Mouse (Mus musculus) cortical plate, adult 2 months (tissue): ENCODE measurements around the gene Wwp2. TPM values are rescaled to one million over a fixed set of nuclear protein-coding genes. Genes with fewer than 3 reads are reported as not detected.

ENCODE experiments used
- H3K27ac ChIP-seq: fragments of 200-500 bp; 2 replicates; pipeline ENCODE4 v1.5.1; 2012; ENCODE audit warnings: low read length, control low read depth, inconsistent platforms; ENCODE audit not compliant: insufficient read depth
- H3K4me1 ChIP-seq: fragments of 200-500 bp; 2 replicates; pipeline ENCODE4 v1.6.1; 2011; ENCODE audit warnings: low read length; ENCODE audit not compliant: control insufficient read depth, insufficient read depth
- H3K4me3 ChIP-seq: fragments of 200-500 bp; 2 replicates; pipeline ENCODE4 v1.5.1; 2011; ENCODE audit warnings: mild to moderate bottlenecking, low read length, control low read depth; ENCODE audit not compliant: insufficient read depth
- CTCF ChIP-seq: fragments of 200-500 bp; IDR thresholded peaks from 2 replicates; pipeline ENCODE4 v1.5.1; 2011; ENCODE audit warnings: mild to moderate bottlenecking, control low read depth, low read length; ENCODE audit not compliant: insufficient read depth; ENCODE audit errors: extremely low read depth
- POLR2A ChIP-seq: fragments of 200-500 bp; IDR thresholded peaks from 2 replicates; pipeline ENCODE4 v1.6.1; 2011; ENCODE audit warnings: mild to moderate bottlenecking, low read length, control low read depth; ENCODE audit not compliant: insufficient read depth; ENCODE audit errors: extremely low read depth
- polyA plus RNA-seq: library from polyadenylated mRNA; depleted of rRNA; stranded (reverse); fragments of >200 nt; gene quantifications from 2 replicates; pipeline ENCODE4 v1.2.3, GENCODE M21; 2012

The Wwp2 gene
- polyA plus RNA-seq, 1 experiment, result 24.2 TPM

DNA sequence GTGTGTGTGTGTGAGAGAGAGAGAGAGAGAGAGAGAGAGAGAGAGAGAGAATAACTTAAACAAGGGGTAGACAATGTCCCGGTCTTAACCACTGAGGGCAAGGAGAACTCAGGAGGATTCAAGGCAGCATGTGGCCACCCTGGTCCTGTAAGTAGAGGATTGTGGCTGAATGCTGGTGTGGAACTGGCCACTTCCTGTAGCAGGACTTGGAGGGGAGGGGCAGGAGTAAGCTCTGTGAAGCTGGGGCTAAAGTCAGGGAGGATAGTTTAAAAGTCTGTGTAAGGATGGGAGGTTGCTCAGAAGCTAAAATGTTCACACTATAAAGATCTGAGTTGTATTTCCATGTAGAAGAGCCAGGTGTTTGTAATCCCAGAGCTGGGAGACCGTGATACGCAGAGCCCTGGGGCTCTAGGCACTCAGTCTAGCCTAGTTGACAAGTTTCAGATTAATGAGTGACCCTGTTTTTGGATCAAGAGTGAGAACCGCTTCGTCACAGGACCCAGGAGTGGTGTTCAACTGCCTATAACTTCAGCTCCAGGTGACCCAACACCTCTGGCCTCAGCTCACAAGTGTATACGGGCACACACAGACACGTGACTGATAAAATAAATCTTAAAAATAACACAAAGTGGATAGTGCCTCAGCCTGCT, 135.4 kb downstream of the Wwp2 start:
- TF ChIP-seq CTCF (no peak), POLR2A (no peak)

DNA sequence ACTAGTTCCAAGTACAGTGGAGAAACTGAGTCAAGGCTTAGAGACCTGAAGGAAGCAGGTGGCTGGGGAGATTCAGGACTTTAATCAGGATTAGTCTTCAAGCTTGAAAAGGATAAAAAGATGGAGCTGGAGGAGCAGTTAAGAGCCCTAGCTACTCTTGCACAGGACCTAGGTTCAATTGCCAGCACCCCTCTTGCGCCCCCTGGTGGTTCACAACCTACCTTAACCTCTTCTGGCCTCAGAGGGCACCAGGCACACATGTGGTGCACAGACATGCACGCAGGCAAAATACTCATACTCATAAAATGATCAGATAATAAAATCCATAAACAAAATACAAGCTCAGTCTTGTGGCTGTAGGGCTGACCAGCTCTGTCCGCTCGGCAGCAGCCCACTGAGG, 136.3 kb downstream of the Wwp2 start:
- H3K4me3 ChIP-seq, result no peak overlapping the region
- TF ChIP-seq CTCF (peak; percentile 56; the same call in 1 of the 2 replicates), POLR2A (no peak)
- H3K27ac ChIP-seq, result no peak overlapping the region
- H3K4me1 ChIP-seq, result peaks cover 2% of the 10 kb centered on the region; the same call in 1 of the 2 replicates

More for the DNA sequence above, 135.4 kb downstream of the Wwp2 start:
- no peak overlapping the region for H3K4me3 ChIP-seq
- H3K27ac ChIP-seq, result no peak overlapping the region
- peaks cover 1% of the 10 kb centered on the region; the same call in 1 of the 2 replicates for H3K4me1 ChIP-seq

DNA sequence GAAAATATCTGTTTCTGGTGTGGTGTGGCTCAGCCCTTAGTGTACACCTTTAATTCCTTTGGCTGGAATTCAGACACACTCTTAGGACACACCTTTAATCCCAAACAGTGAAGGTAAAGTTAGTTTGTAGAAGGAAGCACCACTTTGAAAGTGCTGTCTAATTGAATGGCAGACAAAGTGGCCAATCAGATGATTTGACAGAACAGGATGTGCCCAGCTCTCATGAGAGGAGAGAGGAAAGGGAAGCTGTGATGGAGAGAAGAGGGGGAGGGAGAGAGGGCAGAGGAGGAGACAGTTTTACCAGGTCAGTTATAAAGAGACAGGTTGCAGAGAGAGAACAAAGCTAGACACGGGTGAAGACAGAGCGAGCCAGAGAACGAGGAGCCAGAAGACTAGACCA, 138.6 kb downstream of the Wwp2 start:
- H3K4me1 ChIP-seq, result peaks cover 2% of the 10 kb centered on the region; the same call in 1 of the 2 replicates
- TF ChIP-seq CTCF, result no peak
- TF ChIP-seq POLR2A, result no peak
- no peak overlapping the region for H3K4me3 ChIP-seq
- H3K27ac ChIP-seq, result no peak overlapping the region

DNA sequence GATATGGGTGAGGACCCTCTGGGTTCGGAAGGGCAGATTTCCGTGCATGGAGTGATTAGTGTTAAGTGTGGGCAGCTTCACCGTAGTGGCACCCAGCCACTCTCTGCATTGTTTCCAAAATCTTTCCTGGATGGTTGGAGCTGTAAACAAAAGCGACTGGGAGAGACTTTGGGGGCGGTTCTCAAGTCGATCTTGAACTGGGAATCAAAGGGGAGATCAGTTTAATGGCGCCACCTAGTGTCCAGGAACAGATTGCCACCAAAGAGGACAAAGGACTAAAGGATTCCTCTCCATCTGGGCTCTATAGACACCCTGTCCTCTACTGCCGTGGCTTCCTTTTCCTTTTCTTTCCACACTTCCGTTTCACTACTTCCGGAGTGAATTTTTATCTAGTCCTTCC, 140.5 kb downstream of the Wwp2 start:
- peak; percentile 79 for TF ChIP-seq CTCF
- no peak for TF ChIP-seq POLR2A
- Histone ChIP-seq H3K4me1 (peaks cover 2% of the 10 kb centered on the region; the same call in 1 of the 2 replicates), H3K4me3 (no peak overlapping the region), H3K27ac (no peak overlapping the region)

DNA sequence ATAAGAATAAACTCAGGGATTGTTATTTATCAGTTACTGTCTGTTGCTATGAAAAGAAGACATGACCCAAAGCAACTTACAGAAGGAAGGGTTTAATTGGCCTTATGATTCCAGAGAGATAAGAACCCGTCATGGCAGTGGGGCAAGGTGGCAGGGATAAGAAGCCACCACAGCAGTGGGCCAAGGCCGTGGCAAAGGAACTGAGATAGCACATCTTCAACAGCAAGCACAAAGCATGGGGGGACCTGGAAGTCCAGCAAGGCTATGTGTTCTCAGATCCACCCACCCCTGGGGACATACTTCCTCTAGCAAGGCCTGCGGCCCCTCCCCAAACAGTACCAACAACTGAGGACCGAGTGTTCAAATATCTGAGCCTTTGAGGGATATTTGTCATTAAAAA, 141.5 kb downstream of the Wwp2 start:
- peaks cover 2% of the 10 kb centered on the region; the same call in 1 of the 2 replicates for H3K4me1 ChIP-seq
- no peak overlapping the region for H3K27ac ChIP-seq
- no peak overlapping the region for H3K4me3 ChIP-seq
- TF ChIP-seq CTCF (no peak), POLR2A (no peak)

DNA sequence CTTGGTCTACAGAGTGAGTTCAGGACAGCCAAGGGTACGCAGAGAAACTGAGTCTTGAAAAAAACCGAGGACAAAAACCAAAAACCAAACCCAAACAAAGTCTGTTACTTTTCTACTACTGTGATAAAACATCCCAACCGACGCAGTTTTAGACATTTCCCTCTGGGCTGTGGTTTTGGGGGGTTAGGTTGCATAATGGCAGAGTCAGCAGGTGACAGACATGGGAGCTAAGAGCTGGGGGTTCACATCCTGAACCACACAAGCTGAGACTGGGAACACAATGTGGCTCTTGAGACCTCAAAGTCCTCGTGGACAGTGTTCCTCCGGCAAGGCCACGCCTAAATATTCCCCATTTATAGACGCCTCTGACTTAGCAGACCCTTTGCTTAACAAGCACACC, 142.0 kb downstream of the Wwp2 start:
- H3K27ac ChIP-seq, result no peak overlapping the region
- H3K4me3 ChIP-seq, result no peak overlapping the region
- peaks cover 2% of the 10 kb centered on the region; the same call in 1 of the 2 replicates for H3K4me1 ChIP-seq
- TF ChIP-seq CTCF (no peak), POLR2A (no peak)

DNA sequence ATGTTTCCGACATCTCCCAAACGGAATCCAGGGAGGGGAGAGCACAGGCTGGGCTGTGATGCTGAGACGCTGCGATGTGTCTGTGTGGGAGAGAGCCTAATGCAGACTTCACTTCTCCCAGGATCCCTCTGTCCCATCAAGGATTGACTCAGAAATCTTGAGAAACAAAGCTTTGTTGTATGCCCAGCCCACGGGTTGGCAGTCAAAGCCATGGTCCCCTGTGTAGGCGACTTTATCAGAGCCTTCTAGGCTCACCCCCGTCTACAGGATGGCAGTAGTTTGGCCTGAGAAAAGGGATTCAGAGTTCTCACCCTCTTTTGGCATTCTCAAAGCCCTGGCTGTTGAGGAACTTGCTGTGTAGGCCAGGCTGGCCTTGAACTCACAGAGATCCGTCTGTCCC, 142.4 kb downstream of the Wwp2 start:
- no peak overlapping the region for H3K4me3 ChIP-seq
- peaks cover 2% of the 10 kb centered on the region; the same call in 1 of the 2 replicates for H3K4me1 ChIP-seq
- 0 out of 2 replicates have a peak, but pooled peaks have one; percentile 9 for TF ChIP-seq POLR2A
- no peak for TF ChIP-seq CTCF
- no peak overlapping the region for H3K27ac ChIP-seq

DNA sequence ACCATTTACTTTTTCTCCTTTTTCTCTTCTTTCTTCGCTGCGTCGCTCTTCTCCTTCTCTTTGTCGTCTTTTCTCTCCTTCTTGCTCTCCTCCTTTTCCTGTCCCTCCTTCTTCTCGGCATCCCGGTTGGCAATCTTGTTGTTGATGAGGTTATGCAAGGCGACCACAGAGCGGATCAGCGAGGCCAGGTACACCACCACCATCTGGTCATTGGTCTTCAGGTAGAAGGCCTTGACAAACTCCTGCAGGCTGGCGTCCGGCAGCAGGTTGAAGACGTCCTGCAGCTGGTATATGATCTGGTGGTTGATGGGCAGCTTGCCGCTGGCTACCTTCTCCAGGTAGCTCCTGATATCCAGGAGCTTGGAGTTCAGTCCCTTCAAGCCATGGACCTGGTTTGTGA, 144.7 kb downstream of the Wwp2 start:
- peaks cover 2% of the 10 kb centered on the region; the same call in 1 of the 2 replicates for H3K4me1 ChIP-seq
- no peak for TF ChIP-seq POLR2A
- TF ChIP-seq CTCF, result no peak
- H3K4me3 ChIP-seq, result no peak overlapping the region

DNA sequence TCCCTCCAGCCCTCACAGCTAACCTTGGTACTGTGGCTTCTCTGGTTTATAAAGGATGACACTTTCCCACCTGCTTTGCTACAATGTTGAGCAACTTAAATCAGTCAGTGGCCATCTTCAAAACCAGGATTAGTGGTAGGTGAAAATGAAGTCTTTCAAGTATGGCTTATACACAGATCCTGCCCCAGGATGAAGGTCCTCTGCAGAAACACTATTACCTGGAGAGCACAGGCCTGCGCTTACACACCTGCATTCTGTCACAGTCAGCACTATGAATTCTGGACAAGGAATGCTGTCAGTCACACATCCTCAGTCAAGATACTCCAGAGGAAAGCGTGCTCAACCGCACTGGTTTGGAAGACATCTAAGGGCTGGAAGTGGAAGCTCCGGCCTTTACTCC, 145.4 kb downstream of the Wwp2 start:
- H3K27ac ChIP-seq, result no peak overlapping the region
- H3K4me3 ChIP-seq, result no peak overlapping the region
- TF ChIP-seq CTCF (no peak), POLR2A (no peak)
- peaks cover 6% of the 10 kb centered on the region; the same call in 1 of the 2 replicates for H3K4me1 ChIP-seq

More for the DNA sequence above, 144.7 kb downstream of the Wwp2 start:
- H3K27ac ChIP-seq, result no peak overlapping the region

DNA sequence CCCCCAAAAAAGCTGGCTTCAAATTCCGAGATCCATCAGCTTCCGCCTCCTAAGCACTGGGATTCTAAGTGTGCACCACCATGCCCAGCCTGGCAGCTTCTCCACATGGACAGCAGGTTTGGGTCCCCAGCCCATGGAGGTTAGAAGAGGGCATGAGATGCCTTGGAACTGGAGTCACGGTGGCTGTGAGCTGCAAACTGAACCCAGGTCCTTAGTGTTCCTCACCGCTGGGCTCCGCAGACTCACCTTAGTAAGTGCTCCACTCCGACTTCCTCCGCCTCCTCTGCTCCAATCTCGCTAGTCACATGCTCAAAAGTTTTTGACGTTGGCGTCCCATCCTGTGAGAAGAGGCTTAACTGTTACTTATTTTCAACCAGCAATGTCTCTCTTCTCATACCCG, 146.0 kb downstream of the Wwp2 start:
- no peak for TF ChIP-seq CTCF
- TF ChIP-seq POLR2A, result no peak
- H3K4me3 ChIP-seq, result no peak overlapping the region
- H3K4me1 ChIP-seq, result peaks cover 5% of the 10 kb centered on the region; the same call in 1 of the 2 replicates
- H3K27ac ChIP-seq, result no peak overlapping the region
